Mouse (Mus musculus) heart, postnatal 10 days (tissue): ENCODE data around the gene Pde4c. TPM values are rescaled to one million over a fixed set of nuclear protein-coding genes. Genes with fewer than 3 reads are reported as not detected.

Experiments
- DNase-seq, 2 experiments: peaks; one replicate each; pipeline ENCODE4 v3.0.0; 2021
- intact Hi-C: fragments of 180-260 bp; cut with DNase I; formaldehyde crosslinking; loops from one replicate; pipeline ENCODE4 v1.15.1; 2025
- total RNA-seq, 2 experiments: library from RNA; stranded (reverse); gene quantifications; 2 replicates each; pipeline ENCODE4 v1.2.3; 2021

The Pde4c gene
- total RNA-seq, 2 experiments from 2014 or later = 2.0 to 4.0 TPM

DNA sequence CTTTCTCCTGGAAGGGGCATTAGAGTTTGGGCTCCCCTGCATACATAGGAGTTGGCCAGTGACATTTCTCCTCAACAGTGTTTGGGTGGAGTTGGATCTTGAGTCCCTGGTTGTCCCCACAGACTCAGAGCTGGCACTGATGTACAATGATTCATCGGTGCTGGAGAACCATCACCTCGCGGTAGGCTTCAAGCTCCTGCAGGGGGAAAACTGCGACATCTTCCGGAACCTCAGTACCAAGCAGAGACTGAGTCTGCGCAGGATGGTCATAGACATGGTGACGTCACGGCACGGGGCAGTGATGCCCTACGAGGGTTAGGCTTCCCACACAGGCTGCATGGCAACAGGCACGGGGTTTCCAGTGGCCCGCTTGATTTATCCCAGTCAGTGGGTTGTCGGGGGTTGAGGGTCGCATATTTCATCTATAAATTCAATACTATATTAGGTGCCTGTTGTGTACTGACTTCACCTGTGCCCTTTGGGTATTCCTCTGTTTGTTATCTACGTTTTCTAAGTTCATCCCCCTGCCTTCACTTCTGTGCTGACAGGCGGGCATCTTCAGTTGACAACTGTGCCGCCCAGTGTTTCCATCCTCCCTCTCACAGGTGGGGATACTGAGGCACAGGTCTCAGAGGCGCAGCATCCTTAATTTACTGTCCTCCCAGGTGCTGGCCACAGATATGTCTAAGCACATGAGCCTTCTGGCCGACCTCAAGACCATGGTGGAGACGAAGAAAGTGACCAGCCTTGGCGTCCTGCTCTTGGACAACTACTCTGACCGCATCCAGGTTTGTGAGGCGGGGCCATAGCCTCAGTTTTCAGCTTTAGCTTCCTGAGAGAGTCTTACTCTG lies 25.0 kb downstream of the Pde4c start:
- intact Hi-C loops = no loop called here

DNA sequence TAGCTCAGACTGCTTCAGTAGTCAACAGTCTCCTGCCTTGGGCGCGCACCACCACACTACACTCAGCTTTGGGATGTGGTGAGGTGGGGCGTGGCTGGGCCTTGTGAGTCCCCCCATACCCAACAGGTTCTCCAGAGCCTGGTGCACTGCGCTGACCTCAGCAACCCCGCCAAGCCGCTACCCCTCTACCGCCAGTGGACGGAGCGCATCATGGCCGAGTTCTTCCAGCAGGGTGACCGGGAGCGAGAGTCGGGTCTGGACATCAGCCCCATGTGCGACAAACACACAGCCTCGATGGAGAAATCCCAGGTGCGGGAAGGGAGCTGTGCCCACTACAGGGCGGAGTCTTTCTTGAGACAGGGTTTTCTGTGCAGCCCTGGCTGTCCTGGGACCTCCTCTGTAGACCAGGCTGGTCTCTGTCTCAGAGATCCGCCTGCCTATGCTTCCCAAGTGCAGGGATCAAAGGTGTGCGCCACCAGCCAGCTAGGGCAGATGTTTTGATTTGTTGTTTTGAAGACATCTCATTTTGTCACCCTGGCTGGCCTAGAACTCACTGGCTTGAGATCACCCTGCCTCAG lies 25.7 kb downstream of the Pde4c start:
- intact Hi-C loops = no loop called here
- DNase-seq = no peak

More for the DNA sequence above, 25.0 kb downstream of the Pde4c start:
- no peak for DNase-seq

DNA sequence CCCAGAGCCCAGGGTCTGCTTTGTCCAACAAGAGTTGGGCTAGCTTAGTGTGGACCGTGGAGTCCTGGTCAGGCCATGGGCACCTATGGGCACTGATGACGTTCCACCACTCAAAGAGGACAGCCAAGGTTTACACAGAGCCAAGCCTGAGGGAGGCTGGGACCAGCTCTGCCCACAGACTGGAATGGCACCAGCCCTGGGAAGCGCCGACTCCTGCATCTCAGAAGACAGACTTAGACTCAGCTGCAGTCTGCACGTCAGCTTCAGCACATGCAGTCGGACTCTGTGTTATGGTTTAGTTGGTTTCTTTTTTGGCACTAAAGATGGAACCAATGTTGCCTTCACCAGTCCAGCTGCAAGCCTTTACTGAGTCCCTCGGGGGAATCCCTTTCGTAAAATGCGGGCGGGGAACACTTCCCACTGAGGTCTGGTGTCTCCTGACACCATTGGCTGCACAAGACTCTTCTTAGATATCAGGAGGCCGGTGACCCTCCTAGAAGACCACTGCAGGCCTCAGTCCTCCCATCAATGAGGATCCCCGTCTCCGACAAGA lies 26.7 kb downstream of the Pde4c start:
- DNase-seq = peak in 1 of 2 experiments; percentile 31
- intact Hi-C loops = no loop called here

- DNase-seq = peak; percentile 85 to 86
- intact Hi-C loops = loop anchor here (1.0 kb wide), 1 partner anchor 32 kb away; no protein-coding TSS in a partner anchor
Measured at GRCm38 (mm10) chr8:70752000-70752764, 28.7 kb downstream of the Pde4c start.

GRCm38 (mm10) chr8:70753151-70753550 lies 29.6 kb downstream of the Pde4c start:
- peak; percentile 95 to 96 for DNase-seq
- intact Hi-C loops = no loop called here

- intact Hi-C loops = no loop called here
- DNase-seq = peak; percentile 98
Measured at GRCm38 (mm10) chr8:70754043-70754870, 30.7 kb downstream of the Pde4c start, which contains the start of gene Rab3a. Gene Rab3a, plus strand, starts transcription at chr8:70754679.

- DNase-seq = peak; percentile 63 to 78
- intact Hi-C loops = no loop called here
Measured at GRCm38 (mm10) chr8:70754871-70755660, 31.5 kb downstream of the Pde4c start.

GRCm38 (mm10) chr8:70755661-70756475 lies 32.3 kb downstream of the Pde4c start:
- intact Hi-C loops = no loop called here
- peak; percentile 9 to 20 for DNase-seq

DNA sequence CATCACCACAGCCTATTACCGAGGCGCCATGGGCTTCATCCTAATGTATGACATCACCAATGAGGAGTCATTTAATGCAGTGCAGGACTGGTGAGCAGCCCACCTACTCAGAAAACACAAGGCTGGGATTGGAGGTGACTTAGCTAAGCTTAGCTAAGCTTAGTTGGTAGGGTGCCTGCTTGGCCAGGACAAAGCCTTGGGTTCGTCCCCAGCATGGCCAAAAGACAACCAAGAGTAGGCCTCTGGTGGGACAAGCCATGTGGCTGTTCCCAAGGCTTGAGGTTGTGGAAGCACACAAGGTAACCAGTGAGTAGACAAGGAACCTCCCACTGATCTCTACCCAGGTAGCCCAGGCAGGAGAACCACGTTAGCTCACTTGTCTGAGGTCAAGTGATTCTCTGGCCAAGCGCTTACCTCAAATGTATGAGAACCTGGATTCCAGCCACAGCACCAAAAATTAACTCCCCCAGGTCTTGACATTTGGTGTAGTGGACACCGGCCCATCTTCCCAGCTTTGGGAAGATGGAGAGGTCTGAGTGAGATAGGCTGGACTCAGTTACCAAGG lies 33.0 kb downstream of the Pde4c start:
- intact Hi-C loops = no loop called here
- DNase-seq = peak; percentile 6

- intact Hi-C loops = no loop called here
- peak; percentile 29 to 52 for DNase-seq
Measured at GRCm38 (mm10) chr8:70757523-70758307, 34.2 kb downstream of the Pde4c start.

DNA sequence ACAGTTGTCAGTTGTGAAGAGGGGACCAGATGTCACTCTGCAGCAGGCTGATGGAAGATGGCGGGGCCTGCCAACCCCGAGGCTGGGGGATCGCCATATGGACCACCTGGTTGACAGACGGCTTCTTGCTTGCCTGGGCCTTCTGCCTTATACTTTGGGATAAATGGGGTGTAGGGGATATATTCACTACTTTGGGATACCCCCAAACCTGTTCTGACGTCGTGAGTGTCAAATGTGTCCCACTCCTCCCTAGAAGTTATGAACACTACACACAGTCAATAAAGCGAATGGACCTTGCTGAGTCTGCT lies 34.7 kb downstream of the Pde4c start:
- intact Hi-C loops = no loop called here
- peak; percentile 5 for DNase-seq

DNA sequence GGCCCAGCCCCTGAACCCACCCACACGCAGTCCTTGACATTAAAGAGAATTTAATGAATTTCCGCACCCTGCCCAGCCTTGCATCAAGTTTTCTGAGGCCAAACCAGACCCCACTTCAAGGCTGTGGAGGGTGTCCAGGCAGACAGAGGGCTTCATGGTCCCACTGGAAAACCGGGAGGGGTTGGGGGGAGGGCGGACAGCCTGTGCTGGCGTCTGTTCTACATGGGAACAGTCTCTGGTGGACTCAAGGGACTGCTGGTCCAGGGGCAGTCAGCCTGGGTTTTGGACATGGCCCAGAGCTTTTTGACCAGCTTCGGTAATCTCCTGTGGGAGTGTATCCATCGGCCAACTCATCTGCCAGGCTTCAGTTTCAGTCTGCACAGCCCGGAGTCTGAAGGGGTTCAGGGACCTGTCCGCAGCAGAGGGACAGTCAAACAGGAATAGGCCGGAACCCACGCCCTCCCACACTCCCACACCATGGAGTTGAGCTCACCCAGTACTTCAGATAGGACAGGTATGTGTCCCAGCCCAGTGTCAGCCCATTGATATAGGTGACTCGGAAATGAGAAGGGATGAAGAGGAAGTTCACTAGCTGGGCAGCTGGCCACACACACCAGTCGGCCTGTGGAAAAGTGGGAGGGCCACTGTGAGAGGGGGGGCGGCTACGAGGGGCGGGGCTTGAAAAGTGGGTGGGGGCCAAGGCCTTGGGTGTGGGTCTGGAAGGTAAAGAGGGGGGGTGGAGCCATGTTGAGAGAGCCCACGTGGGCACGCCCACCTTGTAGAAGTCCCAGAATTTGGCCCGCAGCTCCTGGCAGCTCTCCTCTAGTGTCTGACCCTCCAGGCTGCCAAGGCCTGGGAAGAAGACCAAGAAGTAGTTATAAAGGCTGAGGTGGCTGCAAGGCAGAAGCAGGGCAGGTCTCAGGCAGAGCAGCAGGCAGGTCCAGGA lies 35.4 kb downstream of the Pde4c start:
- DNase-seq = no peak
- intact Hi-C loops = no loop called here

- intact Hi-C loops = loop anchor here (5.0 kb wide), 1 partner anchor 82 kb away; no protein-coding TSS in a partner anchor
- no peak for DNase-seq
Measured at GRCm38 (mm10) chr8:70760350-70760749, 36.8 kb downstream of the Pde4c start.

DNA sequence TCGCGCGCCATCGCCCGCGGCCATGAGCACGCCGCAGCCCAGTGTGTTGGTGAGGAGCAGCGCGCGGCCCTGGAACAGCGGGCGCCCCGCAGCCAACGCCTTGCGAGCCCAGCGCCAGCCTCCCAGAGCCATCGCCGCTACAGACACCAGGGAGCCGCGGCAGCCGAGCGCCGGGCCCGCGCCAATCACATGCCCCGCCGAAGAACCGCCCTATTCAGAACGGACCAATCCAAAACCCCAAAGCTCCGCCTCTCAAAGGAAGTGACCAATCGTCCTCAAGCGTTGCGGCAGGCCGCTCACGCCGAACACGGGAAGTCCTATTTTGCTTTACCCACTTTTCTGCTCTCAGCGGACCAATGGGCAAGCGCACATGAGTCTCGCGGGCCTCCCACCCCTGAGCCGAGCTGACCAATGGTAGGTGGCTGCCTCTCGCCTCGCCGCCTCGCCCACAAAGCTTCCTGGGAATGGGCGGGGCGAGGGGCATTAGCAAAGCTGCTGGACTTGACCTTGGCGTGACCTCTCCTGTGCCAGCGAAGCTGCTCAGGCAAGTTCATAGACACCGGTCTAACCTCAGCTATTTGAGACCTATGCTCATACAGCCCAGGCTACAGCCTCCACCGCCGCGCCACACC lies 37.4 kb downstream of the Pde4c start, which contains the start of gene Mpv17l2:
TSS of gene Mpv17l2 (minus strand) at position 172 of the 632 bp plus-strand sequence.
- intact Hi-C loops = loop anchor here (5.0 kb wide), 1 partner anchor 81 kb away; no protein-coding TSS in a partner anchor

DNA sequence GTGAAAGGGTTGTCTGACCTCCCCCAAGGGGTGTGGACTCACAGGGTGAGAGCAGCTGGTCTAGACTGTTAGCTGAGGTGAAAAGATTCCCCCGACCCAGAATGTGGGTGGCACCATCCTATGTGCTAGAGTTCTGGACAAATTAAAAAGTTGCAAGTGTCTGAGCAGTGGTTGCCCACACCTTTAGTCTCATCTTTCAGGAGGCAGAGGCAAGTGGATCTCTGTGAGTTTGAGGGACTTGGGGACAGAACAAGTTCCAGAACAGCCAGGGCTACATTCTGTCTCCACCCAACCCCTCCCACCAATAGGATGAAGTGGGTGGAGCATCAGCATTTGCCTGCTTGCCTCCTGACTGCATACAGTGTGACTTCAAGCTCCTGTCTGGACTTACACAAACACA lies 38.6 kb downstream of the Pde4c start:
- intact Hi-C loops = loop anchor here (5.0 kb wide), 1 partner anchor 80 kb away; no protein-coding TSS in a partner anchor
- no peak for DNase-seq

More for the DNA sequence above, 37.4 kb downstream of the Pde4c start, which contains the start of gene Mpv17l2:
- peak; percentile 97 to 99 for DNase-seq
